Mouse (Mus musculus): ENCODE measurements around the gene 0610010K14Rik.
A peak's percentile ranks its signal among the peaks of the same experiment; 100 is the strongest.

Gene 0610010K14Rik

GRCm38 (mm10) chr11:70216103-70216502 lies 21.6 kb downstream of the 0610010K14Rik start:
- no peak for DNase-seq (ENCODE audit: low read depth, low spot score)

- no peak for DNase-seq (ENCODE audit: low read depth, low spot score)
Observed at GRCm38 (mm10) chr11:70215301-70215700, 22.4 kb downstream of the 0610010K14Rik start.

- peak; percentile 25 for DNase-seq (ENCODE audit: low read depth, low spot score)
Observed at GRCm38 (mm10) chr11:70214856-70215209, 22.9 kb downstream of the 0610010K14Rik start.

- DNase-seq (ENCODE audit: low read depth, low spot score) = peak; percentile 29
Observed at GRCm38 (mm10) chr11:70214191-70214855, 23.4 kb downstream of the 0610010K14Rik start.

GRCm38 (mm10) chr11:70213736-70214135 lies 24.0 kb downstream of the 0610010K14Rik start:
- DNase-seq (ENCODE audit: low read depth, low spot score) = no peak

- peak; percentile 46 for DNase-seq (ENCODE audit: low read depth, low spot score)
Observed at GRCm38 (mm10) chr11:70212896-70213295, 24.8 kb downstream of the 0610010K14Rik start.

- DNase-seq (ENCODE audit: low read depth, low spot score) = no peak
Observed at GRCm38 (mm10) chr11:70212423-70212822, 25.3 kb downstream of the 0610010K14Rik start, which contains the start of gene Slc16a11. TSS of gene Slc16a11 (plus strand) at chr11:70212752.

- DNase-seq (ENCODE audit: low read depth, low spot score) = no peak
Observed at GRCm38 (mm10) chr11:70211972-70212371, 25.7 kb downstream of the 0610010K14Rik start.

GRCm38 (mm10) chr11:70210681-70211080 lies 27.0 kb downstream of the 0610010K14Rik start:
- peak; percentile 26 for DNase-seq (ENCODE audit: low read depth, low spot score)

GRCm38 (mm10) chr11:70208778-70209388 lies 28.8 kb downstream of the 0610010K14Rik start:
- DNase-seq (ENCODE audit: low read depth, low spot score) = no peak

GRCm38 (mm10) chr11:70207283-70207682 lies 30.4 kb downstream of the 0610010K14Rik start:
- DNase-seq (ENCODE audit: low read depth, low spot score) = no peak

GRCm38 (mm10) chr11:70206801-70207200 lies 30.9 kb downstream of the 0610010K14Rik start:
- DNase-seq (ENCODE audit: low read depth, low spot score) = no peak

GRCm38 (mm10) chr11:70201691-70202090 lies 36.0 kb downstream of the 0610010K14Rik start:
- peak; percentile 75 for DNase-seq (ENCODE audit: low read depth, low spot score)

- DNase-seq (ENCODE audit: low read depth, low spot score) = no peak
Observed at GRCm38 (mm10) chr11:70200036-70200608, 37.6 kb downstream of the 0610010K14Rik start.

GRCm38 (mm10) chr11:70199107-70199506 lies 38.6 kb downstream of the 0610010K14Rik start:
- DNase-seq (ENCODE audit: low read depth, low spot score) = no peak

- DNase-seq (ENCODE audit: low read depth, low spot score) = no peak
Observed at GRCm38 (mm10) chr11:70198332-70198731, 39.4 kb downstream of the 0610010K14Rik start.

GRCm38 (mm10) chr11:70193354-70194285 lies 44.1 kb downstream of the 0610010K14Rik start:
- no peak for DNase-seq (ENCODE audit: low read depth, low spot score)

GRCm38 (mm10) chr11:70192157-70192556 lies 45.6 kb downstream of the 0610010K14Rik start:
- DNase-seq (ENCODE audit: low read depth, low spot score) = no peak

GRCm38 (mm10) chr11:70191188-70191587 lies 46.5 kb downstream of the 0610010K14Rik start:
- no peak for DNase-seq (ENCODE audit: low read depth, low spot score)

GRCm38 (mm10) chr11:70189319-70190134 lies 48.2 kb downstream of the 0610010K14Rik start:
- peak; percentile 51 for DNase-seq (ENCODE audit: low read depth, low spot score)
